Mouse (Mus musculus): ENCODE measurements at regions not wholly inside any gene's neighbourhood (a gene's known extent, or its start where the extent isn't known, plus 50 kb on each side); places are given as distances from the start of the nearest gene placed in this dataset.

DNA sequence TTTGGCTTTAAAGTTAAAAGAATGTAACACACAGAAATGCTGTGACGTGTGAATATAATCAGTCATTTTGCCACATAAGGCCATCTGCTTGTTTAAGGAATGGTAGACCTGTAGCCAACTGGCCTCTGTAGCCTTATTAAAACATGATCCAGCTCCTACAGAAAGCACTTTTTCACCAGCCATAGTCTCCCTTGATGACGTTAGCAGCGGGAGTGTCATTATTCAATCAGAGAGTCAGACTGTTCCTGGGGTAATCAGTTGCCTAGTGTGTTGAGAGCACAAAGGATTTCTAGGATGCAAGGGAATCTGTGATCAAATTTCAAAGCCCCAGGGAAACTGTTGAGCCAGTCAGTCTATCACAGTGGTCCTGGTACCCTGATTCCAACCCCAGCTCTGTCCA lies 260.3 kb upstream of the Rag2 start:
- WGBS: 35% methylated on average over 3 of the region's 3 CpGs
- ATAC-seq (ENCODE audit: low read depth) (no peak), DNase-seq (ENCODE audit: low spot score) (no peak)
- Histone ChIP-seq H3K27ac (replicated peaks; ENCODE audit: low read depth, low read length) (no peak overlapping the region), H3K4me2 (ENCODE audit: low read depth, low read length) (no peak overlapping the region), H3K9me3 (ENCODE audit: control insufficient read depth, low read length) (no peaks in the 10 kb centered on the region), H3K27me3 (replicated peaks; ENCODE audit: control insufficient read depth, insufficient read depth, low read length) (no peaks in the 10 kb centered on the region), H3K4me3 (ENCODE audit: low read depth, low read length) (no peak overlapping the region), H3K36me3 (ENCODE audit: control insufficient read depth, insufficient read depth, low read length) (no peaks in the 10 kb centered on the region), H3K9ac (ENCODE audit: low read depth, low read length) (no peak overlapping the region), H3K4me1 (ENCODE audit: control insufficient read depth, insufficient read depth, low read length) (no peaks in the 10 kb centered on the region)

DNA sequence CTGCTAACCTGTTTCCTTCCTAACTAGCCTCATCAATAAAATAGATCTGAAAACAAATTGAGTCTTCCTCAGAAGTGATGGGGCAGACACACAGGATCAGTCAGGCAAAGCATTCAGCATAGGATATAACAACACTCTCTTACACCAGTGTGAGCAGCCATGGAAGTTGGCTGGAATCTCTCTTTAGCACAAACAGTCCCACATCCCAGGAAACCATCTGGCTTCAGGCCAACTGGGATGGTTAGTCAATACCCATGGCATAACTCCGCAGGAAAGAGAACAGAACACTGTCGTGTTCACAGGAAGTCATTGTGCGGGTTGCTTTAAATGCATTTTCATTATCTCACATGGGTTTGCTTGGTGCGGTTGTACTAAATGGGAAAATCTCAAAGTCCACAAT lies 256.2 kb upstream of the Rag2 start:
- H3K9ac ChIP-seq (ENCODE audit: low read depth, low read length): no peak overlapping the region
- WGBS: 68% methylated on average over 4 of the region's 4 CpGs
- ATAC-seq (ENCODE audit: low read depth) (no peak), DNase-seq (ENCODE audit: low spot score) (no peak)
- H3K4me3 ChIP-seq (ENCODE audit: low read depth, low read length): no peak overlapping the region
- H3K36me3 ChIP-seq (ENCODE audit: control insufficient read depth, insufficient read depth, low read length): no peaks in the 10 kb centered on the region
- no peak overlapping the region for H3K4me2 ChIP-seq (ENCODE audit: low read depth, low read length)
- no peaks in the 10 kb centered on the region for H3K4me1 ChIP-seq (ENCODE audit: control insufficient read depth, insufficient read depth, low read length)
- H3K27me3 ChIP-seq (replicated peaks; ENCODE audit: control insufficient read depth, insufficient read depth, low read length): no peaks in the 10 kb centered on the region
- no peaks in the 10 kb centered on the region for H3K9me3 ChIP-seq (ENCODE audit: control insufficient read depth, low read length)
- no peak overlapping the region for H3K27ac ChIP-seq (replicated peaks; ENCODE audit: low read depth, low read length)

DNA sequence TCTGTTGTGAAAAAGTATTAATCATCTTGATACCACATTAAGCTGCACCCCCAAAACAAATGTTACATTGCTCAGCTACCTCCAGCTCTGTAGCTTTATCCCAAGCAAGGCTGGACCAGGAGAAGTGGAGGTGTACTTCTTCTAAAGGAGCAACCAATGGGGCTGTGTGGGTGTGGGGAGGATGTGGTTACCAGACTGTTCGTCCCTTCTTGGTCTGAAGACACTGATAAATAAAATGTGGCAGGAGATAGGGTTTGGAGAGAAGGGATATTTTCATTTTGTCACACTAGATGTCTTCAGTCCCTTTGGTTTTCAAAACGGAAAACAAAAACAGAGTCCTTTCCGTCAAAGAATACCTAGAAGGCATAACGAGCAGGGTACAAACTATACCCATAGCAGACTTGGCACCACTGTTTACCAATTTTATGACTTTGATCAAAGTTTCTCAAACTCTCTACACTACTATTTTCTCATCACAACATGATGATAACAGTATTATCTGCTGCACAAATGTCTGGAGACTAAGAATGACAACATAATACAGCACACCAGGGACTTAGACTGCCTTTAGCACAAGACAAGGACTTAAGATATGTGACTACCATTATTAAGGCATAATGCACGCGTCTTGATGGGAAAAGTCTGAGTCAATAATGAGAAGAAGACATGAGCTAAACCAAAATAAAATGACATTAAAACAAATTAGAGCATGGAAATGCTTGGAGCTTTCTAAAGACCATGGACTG lies 253.4 kb upstream of the Rag2 start:
- Histone ChIP-seq H3K9me3 (ENCODE audit: control insufficient read depth, low read length) (no peaks in the 10 kb centered on the region), H3K4me3 (ENCODE audit: low read depth, low read length) (no peak overlapping the region), H3K36me3 (ENCODE audit: control insufficient read depth, insufficient read depth, low read length) (no peaks in the 10 kb centered on the region), H3K27ac (replicated peaks; ENCODE audit: low read depth, low read length) (no peak overlapping the region), H3K4me1 (ENCODE audit: control insufficient read depth, insufficient read depth, low read length) (no peaks in the 10 kb centered on the region), H3K4me2 (ENCODE audit: low read depth, low read length) (no peak overlapping the region), H3K27me3 (replicated peaks; ENCODE audit: control insufficient read depth, insufficient read depth, low read length) (no peaks in the 10 kb centered on the region), H3K9ac (ENCODE audit: low read depth, low read length) (no peak overlapping the region)
- DNase-seq (ENCODE audit: low spot score): no peak
- no peak for ATAC-seq (ENCODE audit: low read depth)
- 86% methylated on average over 6 of the region's 6 CpGs for WGBS

DNA sequence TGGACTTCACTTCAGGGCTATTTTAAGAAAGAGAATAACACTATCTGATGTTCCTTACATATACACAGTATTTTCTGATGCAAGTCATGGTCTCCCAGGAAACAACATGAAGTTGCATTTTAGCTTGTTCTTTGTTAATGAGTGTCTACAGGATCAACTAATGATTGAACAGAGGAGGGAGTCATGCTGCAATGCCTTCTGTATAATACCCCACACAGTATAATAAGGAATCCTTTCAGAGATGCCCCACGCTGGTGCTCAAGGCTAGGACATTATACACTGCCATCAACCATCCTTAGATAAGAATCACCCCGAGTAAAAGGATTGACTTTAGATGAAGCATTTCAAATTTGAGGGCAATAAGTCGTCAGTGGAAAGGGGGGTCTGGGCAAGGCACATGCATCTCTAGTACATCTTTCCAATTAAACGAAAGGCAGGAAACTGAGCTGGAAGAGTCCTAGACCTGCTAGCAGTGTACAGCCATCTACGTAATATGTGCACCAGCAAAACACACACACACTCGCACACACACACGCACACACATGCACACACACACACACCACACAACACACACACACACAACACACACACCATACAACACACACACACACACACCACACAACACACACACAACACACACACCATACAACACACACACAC lies 252.6 kb upstream of the Rag2 start:
- Histone ChIP-seq H3K9me3 (ENCODE audit: control insufficient read depth, low read length) (no peaks in the 10 kb centered on the region), H3K36me3 (ENCODE audit: control insufficient read depth, insufficient read depth, low read length) (no peaks in the 10 kb centered on the region), H3K9ac (ENCODE audit: low read depth, low read length) (no peak overlapping the region), H3K27me3 (replicated peaks; ENCODE audit: control insufficient read depth, insufficient read depth, low read length) (no peaks in the 10 kb centered on the region), H3K4me3 (ENCODE audit: low read depth, low read length) (no peak overlapping the region), H3K4me1 (ENCODE audit: control insufficient read depth, insufficient read depth, low read length) (no peaks in the 10 kb centered on the region), H3K27ac (replicated peaks; ENCODE audit: low read depth, low read length) (no peak overlapping the region), H3K4me2 (ENCODE audit: low read depth, low read length) (no peak overlapping the region)
- DNase-seq (ENCODE audit: low spot score): no peak
- no peak for ATAC-seq (ENCODE audit: low read depth)
- WGBS: 79% methylated on average over 7 of the region's 7 CpGs

DNA sequence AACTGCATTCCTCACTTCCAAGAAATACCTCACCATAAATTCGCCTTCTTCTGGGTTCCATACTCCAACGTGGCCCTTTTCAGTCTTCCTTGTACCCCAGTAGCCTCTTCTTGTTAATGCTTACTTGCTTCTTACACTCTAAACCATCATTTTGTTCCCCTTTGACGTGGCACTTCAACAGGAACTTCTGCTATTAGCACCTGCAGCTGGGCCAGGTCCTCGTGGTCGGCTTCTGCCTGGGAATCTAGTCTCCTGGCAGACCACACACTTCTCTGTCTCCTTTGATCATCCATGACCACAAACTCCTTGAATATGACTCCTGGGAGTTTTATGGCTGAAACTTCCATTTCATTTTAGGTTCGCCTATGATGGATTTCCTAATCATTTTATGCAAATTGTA lies 243.9 kb upstream of the Rag2 start:
- H3K4me2 ChIP-seq (ENCODE audit: low read depth, low read length): no peak overlapping the region
- no peaks in the 10 kb centered on the region for H3K9me3 ChIP-seq (ENCODE audit: control insufficient read depth, low read length)
- no peak overlapping the region for H3K27ac ChIP-seq (replicated peaks; ENCODE audit: low read depth, low read length)
- H3K27me3 ChIP-seq (replicated peaks; ENCODE audit: control insufficient read depth, insufficient read depth, low read length): no peaks in the 10 kb centered on the region
- DNase-seq (ENCODE audit: low spot score) (no peak), ATAC-seq (ENCODE audit: low read depth) (no peak)
- no peaks in the 10 kb centered on the region for H3K36me3 ChIP-seq (ENCODE audit: control insufficient read depth, insufficient read depth, low read length)
- 74% methylated on average over 6 of the region's 6 CpGs for WGBS
- H3K4me3 ChIP-seq (ENCODE audit: low read depth, low read length): no peak overlapping the region
- H3K4me1 ChIP-seq (ENCODE audit: control insufficient read depth, insufficient read depth, low read length): no peaks in the 10 kb centered on the region
- H3K9ac ChIP-seq (ENCODE audit: low read depth, low read length): no peak overlapping the region

DNA sequence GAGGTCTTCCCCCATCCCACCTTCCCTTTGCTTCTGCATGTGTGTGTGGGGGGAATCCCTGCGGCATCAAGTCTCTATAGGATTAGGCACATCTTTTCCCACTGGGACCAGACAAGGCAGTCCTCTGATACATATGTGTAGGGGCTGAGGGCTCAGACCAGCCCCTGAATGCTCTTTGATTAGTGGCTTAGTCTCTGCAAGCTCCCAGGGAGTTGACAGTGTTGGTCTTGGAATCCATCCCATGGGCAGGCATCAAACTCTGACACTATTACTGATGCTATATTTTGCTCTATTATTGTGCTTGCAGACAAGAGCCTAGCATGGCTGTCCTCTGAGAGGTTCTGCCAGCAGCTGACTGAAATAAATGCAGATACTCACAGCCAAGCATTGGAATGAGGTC lies 209.5 kb upstream of the Rag2 start:
- no peaks in the 10 kb centered on the region for H3K27me3 ChIP-seq (replicated peaks; ENCODE audit: control insufficient read depth, insufficient read depth, low read length)
- no peak overlapping the region for H3K9ac ChIP-seq (ENCODE audit: low read depth, low read length)
- no peak overlapping the region for H3K4me3 ChIP-seq (ENCODE audit: low read depth, low read length)
- no peak overlapping the region for H3K27ac ChIP-seq (replicated peaks; ENCODE audit: low read depth, low read length)
- no peak for DNase-seq (ENCODE audit: low spot score)
- 86% methylated on average over 1 of the region's 1 CpGs for WGBS
- ATAC-seq (ENCODE audit: low read depth): no peak
- H3K4me1 ChIP-seq (ENCODE audit: control insufficient read depth, insufficient read depth, low read length): no peaks in the 10 kb centered on the region
- H3K9me3 ChIP-seq (ENCODE audit: control insufficient read depth, low read length): no peaks in the 10 kb centered on the region
- no peaks in the 10 kb centered on the region for H3K36me3 ChIP-seq (ENCODE audit: control insufficient read depth, insufficient read depth, low read length)
- no peak overlapping the region for H3K4me2 ChIP-seq (ENCODE audit: low read depth, low read length)

DNA sequence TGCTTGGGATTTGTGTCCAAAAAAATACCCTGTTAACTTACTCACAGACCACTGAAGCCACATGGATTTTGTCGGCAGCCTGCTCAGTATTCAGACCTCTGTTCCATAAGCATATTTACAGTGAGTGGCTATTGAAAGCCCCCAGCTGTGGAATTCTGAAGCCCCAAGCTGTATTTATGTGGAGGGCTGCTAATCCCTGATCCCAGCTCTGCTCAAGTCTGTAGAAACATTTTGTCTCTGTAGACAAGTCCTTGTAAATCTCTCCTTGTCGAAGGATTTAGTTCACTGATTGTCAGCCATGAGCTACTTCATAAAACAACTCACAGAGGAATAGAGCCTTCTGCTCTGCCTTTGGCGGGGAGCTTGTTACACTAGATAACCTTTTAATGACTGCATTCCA lies 207.8 kb upstream of the Rag2 start:
- Histone ChIP-seq H3K4me3 (ENCODE audit: low read depth, low read length) (no peak overlapping the region), H3K9ac (ENCODE audit: low read depth, low read length) (no peak overlapping the region), H3K36me3 (ENCODE audit: control insufficient read depth, insufficient read depth, low read length) (no peaks in the 10 kb centered on the region), H3K4me1 (ENCODE audit: control insufficient read depth, insufficient read depth, low read length) (no peaks in the 10 kb centered on the region), H3K27ac (replicated peaks; ENCODE audit: low read depth, low read length) (no peak overlapping the region), H3K27me3 (replicated peaks; ENCODE audit: control insufficient read depth, insufficient read depth, low read length) (no peaks in the 10 kb centered on the region), H3K4me2 (ENCODE audit: low read depth, low read length) (no peak overlapping the region), H3K9me3 (ENCODE audit: control insufficient read depth, low read length) (no peaks in the 10 kb centered on the region)
- ATAC-seq (ENCODE audit: low read depth) (no peak), DNase-seq (ENCODE audit: low spot score) (peak; percentile 1)
- 72% methylated on average over 3 of the region's 3 CpGs for WGBS

DNA sequence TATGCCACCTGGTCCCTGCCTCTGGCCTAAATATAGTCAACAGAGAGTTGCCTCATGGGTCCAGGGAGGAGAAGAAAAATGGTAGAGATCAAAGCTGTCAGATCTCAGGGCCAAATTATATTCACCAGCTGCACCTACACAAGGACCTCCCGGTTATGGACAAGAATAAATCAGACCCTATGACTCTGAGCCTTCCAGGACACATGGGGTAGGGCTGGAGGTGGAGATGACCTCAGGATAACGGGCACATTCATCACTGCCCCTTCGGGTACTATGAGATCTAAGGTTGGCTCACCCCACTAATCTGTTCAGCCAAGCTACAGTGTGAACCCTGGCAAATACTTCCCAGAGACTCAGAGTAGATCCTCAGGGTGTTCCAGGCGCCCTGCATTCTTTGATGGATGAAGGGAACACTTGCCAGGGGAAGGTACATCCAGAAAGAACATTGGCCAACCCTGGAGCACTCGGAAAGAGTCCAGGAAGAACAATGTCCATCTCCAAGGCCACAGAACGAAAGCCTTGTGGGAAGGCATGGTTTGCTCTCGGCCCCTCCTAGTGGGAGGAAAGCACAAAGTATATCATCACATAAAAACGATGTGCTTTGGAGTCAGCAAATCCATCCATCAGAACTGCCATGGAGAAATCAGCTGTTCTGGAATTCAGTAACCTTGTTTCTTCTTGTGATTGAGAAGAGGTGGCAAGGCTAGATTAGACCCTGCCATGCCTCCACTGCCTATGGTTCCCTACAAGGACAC lies 191.2 kb upstream of the Rag2 start:
- Histone ChIP-seq H3K36me3 (ENCODE audit: control insufficient read depth, insufficient read depth, low read length) (no peaks in the 10 kb centered on the region), H3K27me3 (replicated peaks; ENCODE audit: control insufficient read depth, insufficient read depth, low read length) (no peaks in the 10 kb centered on the region), H3K27ac (replicated peaks; ENCODE audit: low read depth, low read length) (no peak overlapping the region), H3K4me3 (ENCODE audit: low read depth, low read length) (no peak overlapping the region), H3K9ac (ENCODE audit: low read depth, low read length) (no peak overlapping the region), H3K4me1 (ENCODE audit: control insufficient read depth, insufficient read depth, low read length) (no peaks in the 10 kb centered on the region), H3K4me2 (ENCODE audit: low read depth, low read length) (no peak overlapping the region), H3K9me3 (ENCODE audit: control insufficient read depth, low read length) (no peaks in the 10 kb centered on the region)
- no peak for ATAC-seq (ENCODE audit: low read depth)
- WGBS: 70% methylated on average over 8 of the region's 8 CpGs
- no peak for DNase-seq (ENCODE audit: low spot score)
